Mouse (Mus musculus) ZHBTc4 (cell line): ENCODE data around the gene Fbxl5.
A peak's percentile ranks its signal among the peaks of the same experiment; 100 is the strongest.

Source experiments
- DNase-seq: peaks from one replicate; pipeline ENCODE4 v3.0.0-alpha.2; 2011; ENCODE audit warnings: low read depth, low spot score

Fbxl5 gene

GRCm38 (mm10) chr5:43836590-43836989 lies 15.2 kb upstream of the Fbxl5 start:
- DNase-seq = no peak

DNA sequence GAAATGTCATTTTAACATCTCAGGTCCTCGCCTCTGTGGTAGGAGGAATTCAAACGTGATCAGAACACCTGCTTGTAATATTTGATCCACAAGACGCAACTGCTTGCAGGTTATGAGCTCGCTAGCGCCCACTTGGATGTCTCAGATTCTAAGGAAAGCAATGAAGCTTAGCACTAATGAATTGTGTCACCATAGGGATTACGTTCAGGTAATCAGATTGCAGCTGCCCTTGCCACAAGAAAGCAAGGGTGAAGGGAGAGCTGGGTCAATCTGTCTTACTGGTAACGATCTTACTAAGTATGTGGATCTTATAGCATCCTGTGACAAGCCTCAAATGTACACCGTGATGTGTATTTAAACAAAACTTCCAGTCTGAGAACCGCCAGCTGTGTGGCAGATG lies 5.9 kb upstream of the Fbxl5 start:
- DNase-seq = no peak

DNA sequence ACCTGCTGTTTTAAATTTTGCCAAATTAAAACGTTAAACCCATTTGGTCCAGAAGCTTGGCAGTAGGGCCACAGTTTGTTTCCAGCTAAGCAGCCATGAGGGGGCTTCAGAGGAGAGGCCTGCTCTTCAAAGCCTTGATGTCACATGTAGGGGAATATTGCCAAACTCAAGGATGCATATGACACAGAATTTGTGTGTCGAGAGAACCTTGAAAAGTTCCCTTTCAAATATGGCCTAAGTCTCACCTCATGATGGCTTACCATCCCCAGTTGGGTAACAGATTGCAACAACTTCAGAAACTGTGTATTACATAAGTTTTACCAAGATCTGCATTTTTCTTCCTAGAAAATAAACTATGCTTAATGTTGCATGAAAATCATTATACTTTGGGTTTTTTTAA lies 5.4 kb upstream of the Fbxl5 start:
- DNase-seq = no peak

- no peak for DNase-seq
Measured at GRCm38 (mm10) chr5:43824580-43824979, 3.1 kb upstream of the Fbxl5 start.

DNA sequence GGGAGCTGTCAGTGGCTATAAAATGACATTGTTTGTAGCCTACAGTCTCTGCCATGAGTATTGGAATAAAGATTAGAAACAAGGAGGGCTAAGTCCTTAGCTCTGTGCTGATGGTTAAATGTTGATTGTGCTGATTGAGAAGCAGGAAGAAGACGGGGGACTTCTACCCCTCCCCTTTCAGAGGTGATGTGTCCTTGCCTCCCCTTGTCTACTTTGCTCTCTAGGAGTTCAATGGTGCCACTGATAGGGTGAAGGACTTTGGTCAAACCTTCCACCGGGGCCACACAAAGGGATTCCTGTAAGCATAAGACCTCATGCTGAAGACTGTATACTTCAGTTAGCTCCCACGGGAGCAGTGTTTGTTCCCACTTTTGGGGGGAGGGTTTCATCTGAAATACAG lies 1.4 kb upstream of the Fbxl5 start:
- no peak for DNase-seq

DNA sequence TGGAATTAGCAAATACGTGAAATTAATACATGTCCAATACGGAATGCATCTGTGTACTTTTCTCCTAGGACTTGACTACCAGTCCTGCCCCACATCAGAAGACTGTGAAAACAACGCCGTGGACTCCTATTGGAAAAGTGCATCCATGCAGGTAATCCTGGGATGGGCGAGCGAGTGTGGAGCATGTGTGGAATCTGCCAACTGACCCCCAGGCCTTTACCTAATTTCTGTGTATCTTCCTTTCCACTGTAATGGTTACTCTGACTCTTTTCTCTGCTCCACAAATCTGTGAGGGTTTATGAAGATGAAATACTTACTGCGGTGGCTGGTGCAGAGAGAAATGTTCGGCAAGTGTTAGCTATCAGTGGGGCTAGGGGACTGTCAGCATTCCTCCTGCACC lies 761 bp upstream of the Fbxl5 start:
- DNase-seq = no peak

DNA sequence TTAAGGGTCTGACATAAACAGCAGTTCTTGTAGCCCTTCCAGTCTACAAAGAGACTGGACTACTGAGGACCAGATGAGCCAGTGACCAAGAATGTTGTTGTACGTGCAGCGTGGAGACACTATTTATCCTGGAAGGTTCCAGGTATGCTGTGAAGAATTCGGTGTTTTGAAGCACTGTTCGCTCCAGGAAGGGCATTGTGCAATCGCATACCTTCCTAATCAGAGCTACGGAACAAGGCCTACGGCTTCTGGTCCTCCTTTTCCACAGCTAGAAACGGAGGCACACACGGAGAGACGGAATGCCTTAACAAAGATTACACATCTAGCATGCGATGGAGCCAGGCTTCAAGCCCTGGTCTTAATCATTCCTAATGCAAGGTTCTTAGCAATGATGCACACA lies 653 bp downstream of the Fbxl5 start:
- DNase-seq = no peak

GRCm38 (mm10) chr5:43818695-43819094 lies 2.7 kb downstream of the Fbxl5 start, which contains the start of gene Bst1:
Gene Bst1, plus strand, starts transcription at chr5:43818885.
- peak; percentile 32 for DNase-seq

DNA sequence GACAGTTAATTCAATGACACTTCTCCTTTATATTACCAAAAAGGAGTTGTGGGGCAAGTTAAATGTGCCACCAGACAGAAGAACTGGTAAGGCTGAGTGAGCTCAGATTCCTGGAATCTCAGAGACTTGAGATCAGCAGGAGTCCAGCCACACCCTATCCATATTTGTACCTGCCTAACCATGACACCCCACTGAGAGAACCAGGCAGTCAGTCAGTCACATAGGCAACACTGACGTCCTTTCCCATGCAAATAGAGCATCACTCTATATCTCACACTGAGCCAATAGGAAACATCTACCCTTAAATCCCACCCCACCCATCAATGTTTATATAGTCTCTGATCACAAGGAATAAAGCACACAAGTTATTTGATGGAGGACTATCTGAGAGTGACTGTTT lies 5.7 kb downstream of the Fbxl5 start:
- peak; percentile 57 for DNase-seq

DNA sequence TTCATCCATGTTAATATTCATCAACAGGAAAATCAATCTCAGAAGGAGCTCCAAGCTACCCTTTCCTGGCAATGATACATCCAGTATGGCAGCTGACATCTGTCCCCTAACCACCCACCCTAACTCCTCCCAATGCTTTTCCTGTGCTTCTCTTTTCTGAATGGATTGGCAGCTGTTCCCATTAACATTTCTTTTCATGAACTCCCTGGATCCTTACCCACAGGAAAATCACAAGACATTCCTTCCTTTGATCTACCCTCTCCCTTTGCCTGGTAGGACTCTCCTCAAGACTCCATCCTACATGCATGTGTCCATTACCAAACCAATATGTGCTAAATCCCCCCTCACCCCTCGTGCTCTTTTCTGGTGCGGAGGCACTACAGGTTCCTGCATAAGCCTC lies 6.9 kb downstream of the Fbxl5 start:
- DNase-seq = peak; percentile 92

GRCm38 (mm10) chr5:43810427-43811062 lies 10.9 kb downstream of the Fbxl5 start:
- no peak for DNase-seq

- DNase-seq = peak; percentile 94
Measured at GRCm38 (mm10) chr5:43807744-43808696, 13.4 kb downstream of the Fbxl5 start.

- DNase-seq = no peak
Measured at GRCm38 (mm10) chr5:43806914-43807313, 14.5 kb downstream of the Fbxl5 start.

- no peak for DNase-seq
Measured at GRCm38 (mm10) chr5:43806340-43806739, 15.1 kb downstream of the Fbxl5 start.

- DNase-seq = no peak
Measured at GRCm38 (mm10) chr5:43805401-43805800, 16.0 kb downstream of the Fbxl5 start.

GRCm38 (mm10) chr5:43801798-43802197 lies 19.6 kb downstream of the Fbxl5 start:
- no peak for DNase-seq

DNA sequence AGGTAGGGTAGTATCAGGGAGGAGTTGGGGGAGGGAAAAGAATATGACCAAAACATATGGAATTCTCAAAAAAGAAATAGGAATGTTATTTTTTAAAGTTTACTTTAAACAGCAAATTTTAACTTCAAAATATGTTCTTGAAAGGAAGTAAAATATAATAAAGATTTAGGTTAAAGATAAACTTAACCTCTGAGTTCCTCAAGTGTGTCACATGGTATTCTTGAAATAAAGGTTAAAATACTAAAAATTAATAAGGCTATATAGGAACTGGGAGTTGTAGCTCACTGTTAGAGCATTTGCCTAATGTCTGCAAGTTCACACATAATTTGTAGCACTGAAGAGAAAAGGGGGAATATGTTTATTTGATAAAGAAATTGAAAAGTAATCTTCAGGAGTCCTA lies 20.2 kb downstream of the Fbxl5 start:
- no peak for DNase-seq

GRCm38 (mm10) chr5:43800700-43801099 lies 20.7 kb downstream of the Fbxl5 start:
- no peak for DNase-seq

GRCm38 (mm10) chr5:43799530-43799929 lies 21.9 kb downstream of the Fbxl5 start:
- DNase-seq = no peak

DNA sequence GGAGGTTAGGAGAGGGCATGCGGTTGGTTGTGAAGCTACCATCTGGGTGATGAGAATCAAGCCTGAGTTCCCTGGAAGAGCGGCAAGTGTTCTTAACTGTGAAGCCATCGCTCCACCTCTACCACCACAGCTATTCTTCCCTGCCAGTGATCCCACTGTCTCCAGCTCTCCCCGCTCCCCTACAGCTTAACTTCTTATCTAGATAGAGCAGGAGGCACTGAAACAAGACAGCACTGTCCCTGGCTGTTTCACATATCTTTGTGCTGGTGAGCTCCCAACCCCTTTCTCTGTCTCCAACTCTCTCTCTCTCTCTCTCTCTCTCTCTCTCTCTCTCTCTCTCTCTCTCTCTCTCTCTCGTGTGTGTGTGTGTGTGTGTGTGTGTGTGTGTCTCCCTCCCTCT lies 29.1 kb downstream of the Fbxl5 start:
- DNase-seq = no peak

- no peak for DNase-seq
Measured at GRCm38 (mm10) chr5:43787976-43788752, 33.3 kb downstream of the Fbxl5 start.

DNA sequence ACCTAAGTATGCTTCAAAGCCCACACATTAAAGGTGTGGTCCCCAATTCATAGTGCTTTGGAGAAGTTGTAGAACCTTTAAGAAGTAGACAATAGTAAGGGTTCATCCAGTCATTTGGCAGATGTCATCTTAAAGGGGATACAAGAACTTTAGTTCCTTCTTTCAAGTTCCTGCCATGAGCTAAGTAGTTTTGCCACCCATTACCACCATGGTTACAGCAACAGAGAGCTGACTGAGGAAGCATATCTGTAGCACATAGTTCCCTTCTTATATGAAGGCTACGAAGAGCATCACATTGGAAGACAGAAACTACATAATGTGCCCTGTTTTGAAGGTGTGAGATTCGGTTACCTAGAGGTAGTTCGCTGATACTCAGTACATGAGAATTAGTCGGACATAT lies 34.8 kb downstream of the Fbxl5 start:
- no peak for DNase-seq
